Mouse (Mus musculus) gastrocnemius, adult 8-10 months (tissue): ENCODE measurements at regions not wholly inside any gene's neighbourhood (a gene's known extent, or its start where the extent isn't known, plus 50 kb on each side); places are given as distances from the start of the nearest gene placed in this dataset.

ENCODE experiments used
- DNase-seq, 2 experiments: peaks; one replicate each; pipeline ENCODE4 v3.0.0; 2022; ENCODE audit warnings: low spot score in 2 of 2

DNA sequence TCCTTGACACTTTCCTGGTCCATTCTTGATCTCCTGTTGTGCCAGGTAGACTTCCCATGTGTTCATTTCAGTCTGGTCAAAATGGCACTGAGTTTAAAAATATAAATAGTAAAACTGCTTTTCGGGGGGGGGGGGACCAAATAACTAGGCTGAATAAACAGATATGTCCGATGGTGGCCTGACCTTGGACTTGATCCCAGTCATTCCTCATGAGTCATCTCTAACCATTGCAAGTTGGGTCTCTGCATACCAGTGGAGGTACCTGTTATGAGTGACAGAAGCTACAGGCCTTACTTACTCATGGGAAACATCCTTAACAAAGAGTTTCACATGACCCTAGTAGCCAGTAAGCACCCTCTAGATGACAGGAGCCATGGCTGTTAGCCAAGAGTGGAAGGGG lies 76.2 kb upstream of the Ncam1 start:
- no peak for DNase-seq

DNA sequence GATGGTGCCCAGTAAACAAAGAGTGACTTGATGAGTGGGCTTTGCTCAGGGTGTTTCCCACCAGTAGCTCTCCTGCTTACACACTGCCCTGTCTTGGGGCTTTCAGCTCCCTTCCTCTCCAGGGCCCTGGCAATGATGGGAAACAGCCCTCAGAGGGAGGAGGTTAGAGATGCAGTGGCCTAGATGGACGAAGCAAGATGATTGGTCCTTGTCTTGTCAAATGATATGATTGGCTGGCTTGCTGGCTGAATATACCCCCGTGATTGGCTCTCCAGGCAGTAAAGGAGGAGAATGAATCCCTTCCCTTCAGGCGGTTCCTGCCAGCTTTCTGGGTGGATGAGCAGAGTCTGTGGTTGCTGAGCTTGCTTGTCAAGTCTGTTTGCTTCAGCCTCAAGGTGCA lies 74.8 kb upstream of the Ncam1 start:
- no peak for DNase-seq

DNA sequence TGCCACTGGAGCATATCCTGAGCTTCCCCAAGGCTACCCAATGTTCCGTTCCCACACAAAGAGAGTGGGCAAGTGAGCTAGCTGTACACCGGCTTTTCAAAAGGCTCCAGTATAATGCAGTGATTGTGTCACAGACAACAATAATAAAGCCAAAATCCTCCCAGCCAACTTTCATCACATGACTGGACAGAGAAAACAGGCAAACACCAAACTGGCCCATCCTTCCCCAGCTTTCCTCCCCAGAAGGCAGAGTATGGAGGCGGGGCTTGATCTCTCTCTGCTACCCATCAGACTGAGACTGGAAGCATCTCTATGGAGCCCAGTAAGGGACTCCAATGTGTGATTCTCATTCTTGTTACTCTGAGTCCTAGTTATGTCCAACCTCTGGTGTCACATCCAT lies 52.8 kb upstream of the Ncam1 start:
- no peak for DNase-seq

DNA sequence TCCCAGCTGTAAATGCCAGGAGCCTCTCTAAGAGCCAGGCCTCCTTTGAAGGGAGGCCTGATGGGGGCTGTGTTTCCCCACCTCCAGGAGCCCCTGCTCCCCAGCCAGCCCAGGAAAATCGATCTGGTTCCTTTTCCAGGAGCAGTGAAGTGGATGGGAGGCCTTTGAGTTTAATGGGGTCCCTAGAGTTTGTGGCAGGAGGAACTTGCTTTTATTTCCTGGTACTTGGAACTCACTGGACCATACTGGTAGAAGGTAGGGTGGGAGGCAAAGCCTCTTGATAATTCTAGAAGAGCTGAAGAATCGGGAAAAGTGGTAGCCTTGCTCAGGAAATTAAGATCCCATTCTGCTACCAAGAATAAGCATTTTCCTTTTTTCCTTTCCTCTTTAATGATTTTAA lies 50.7 kb upstream of the Ncam1 start:
- DNase-seq = no peak

DNA sequence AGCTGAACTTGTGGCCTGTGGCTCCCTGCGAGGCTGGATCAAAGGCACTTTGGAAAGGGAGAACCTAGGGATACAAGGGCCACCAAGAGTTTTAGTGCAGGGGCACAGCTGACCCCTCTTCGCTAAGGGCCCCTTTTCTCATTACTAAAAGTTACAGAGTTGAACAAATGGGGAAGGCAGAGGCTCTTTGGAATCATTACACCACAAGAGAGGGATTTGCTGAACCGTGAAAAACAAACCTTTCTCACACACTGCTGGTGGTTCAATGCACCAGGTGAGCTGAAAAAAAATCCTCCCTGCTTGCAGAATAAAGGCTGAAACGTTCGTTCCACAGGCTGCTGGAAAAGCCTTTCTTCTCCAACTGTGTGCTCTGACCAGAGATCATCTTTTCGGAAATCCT lies 50.2 kb upstream of the Ncam1 start:
- DNase-seq = no peak
